Mouse (Mus musculus) Muller cell, postnatal 12 days (primary cell): ENCODE measurements at regions not wholly inside any gene's neighbourhood (a gene's known extent, or its start where the extent isn't known, plus 50 kb on each side); places are given as distances from the start of the nearest gene placed in this dataset.

Experiments used
- DNase-seq: peaks from one replicate; pipeline ENCODE4 v3.0.0-alpha.2; 2015; ENCODE audit errors: inconsistent ontology term

DNA sequence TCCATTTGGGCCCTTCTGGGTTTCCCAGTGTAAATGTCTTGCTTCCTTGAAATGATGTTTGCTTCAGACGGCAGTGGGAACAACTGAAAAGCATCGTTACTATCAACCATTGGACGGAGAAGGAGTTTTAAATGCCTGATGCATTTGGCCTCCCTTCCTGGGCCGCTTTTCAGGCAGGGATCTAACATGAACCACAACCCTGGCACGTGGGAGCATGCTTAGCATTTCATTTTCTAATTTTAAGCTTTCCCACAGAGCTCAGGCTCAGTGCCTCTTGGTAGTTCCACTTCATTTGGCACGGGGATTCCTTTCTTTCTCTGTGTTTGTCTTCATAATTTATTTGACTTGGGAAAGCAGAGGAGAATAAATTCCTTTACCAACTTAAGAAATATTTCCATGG lies 406.6 kb upstream of the Nbea start:
- DNase-seq, result peak; percentile 63

DNA sequence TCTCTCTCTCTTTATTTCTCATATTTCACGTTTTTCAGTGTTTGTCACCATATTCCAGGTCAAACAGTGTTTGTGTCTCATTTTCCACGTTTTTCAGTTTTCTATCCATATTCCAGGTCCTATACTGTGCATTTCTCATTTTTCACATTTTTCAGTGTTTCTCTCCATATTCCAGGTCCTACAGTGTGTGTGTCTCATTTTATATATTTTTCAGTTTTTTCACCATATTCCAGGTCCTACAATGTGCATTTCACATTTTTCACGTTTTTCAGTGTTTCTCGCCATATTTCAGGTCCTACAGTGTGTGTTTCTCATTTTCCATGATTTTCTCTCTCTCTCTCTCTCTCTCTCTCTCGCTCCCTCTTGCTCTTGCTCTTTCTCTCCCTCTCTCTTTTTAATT lies 391.9 kb upstream of the Nbea start:
- peak; percentile 72 for DNase-seq

DNA sequence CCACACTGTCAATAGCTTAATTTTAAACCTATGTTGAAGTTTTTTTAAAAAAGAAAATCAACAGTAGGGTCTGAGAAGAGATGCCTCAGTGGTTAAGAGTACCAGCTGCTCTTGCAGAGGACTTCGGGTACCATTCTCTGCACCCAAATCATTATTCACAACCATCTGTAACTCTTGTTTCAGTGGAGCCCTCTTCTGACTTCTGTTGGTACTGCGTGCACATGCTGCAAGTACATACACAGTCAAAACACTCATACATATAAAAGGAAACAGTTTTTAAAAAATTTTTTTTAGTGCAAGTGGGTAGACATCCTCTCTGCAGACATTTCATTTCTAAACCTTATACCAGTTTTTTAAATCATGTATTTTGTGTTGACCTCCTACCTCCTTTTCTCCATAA lies 352.7 kb upstream of the Nbea start:
- DNase-seq, result no peak

DNA sequence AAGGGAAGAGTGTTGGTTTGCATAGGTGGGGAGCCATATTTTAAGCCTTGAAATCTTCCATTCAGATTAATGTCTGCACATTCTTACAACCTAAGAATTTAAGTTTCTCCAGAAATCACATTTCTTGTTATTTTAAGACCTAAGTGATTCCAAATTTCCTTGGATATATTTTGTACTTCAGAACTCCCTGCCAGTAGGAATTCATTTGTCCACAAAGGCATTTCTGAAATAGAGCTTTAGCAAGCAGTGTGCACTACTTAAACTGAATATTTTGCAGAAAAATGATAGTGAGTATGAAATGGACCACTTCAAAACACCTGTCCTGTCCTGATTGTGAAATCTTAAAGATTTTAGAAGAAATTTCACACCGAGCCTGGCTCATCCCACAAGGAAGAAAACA lies 320.9 kb upstream of the Nbea start:
- DNase-seq, result no peak

DNA sequence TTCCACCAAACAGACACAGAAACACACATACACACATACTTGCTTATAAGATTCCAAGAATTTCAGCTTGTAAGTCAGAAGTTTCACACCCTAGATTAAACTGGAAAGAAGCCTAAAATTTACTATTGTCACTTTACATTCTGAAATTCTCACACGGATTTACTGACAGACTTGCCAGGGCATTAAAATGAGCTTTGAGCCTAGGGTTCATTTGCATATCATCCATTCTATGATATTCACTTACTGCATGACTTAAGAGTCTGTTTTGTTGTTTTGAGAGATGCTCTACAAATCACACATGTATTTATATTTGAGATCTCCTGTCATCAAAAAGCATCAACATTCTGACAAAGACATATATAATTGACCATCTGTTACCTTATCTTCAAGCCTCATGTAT lies 315.8 kb upstream of the Nbea start:
- DNase-seq, result no peak

DNA sequence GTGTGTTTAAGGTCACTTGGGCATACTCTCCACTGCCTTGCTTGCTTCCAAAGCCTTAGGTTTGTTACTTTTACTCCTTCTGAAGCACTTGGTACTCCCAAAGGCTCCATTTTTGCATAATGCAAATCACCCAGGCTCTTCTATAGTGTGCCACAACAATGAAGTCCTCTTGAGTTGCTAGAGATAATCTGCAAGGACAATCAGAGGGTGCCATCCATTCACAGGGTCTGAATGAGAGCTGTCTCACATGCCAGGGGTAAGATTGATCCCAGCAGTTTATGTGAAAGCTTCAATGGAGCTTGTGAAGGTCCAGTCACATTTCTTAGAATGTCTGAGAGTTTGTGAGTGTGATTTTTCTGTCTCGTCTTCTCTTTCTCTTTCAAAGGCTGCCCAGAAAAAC lies 310.4 kb upstream of the Nbea start:
- DNase-seq, result no peak

DNA sequence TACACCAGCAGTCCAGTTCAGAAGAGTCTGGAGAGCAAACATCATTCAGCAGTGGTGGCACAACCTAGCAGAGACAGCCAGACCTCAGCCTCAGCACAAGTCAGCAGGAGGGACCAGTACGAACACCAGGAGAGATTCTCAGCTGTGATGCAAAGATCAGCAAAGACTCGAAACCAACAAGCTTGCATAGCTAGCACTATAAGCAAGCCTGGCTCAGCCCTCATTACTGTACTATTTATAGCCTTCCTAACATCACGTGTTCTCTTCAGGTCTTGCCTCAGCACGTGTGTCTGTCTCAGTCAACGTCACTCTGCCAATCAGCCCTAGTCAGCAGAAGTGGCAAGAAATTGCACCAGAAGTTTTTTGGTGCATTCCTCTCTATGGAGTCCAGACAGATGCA lies 305.7 kb upstream of the Nbea start:
- DNase-seq, result no peak

DNA sequence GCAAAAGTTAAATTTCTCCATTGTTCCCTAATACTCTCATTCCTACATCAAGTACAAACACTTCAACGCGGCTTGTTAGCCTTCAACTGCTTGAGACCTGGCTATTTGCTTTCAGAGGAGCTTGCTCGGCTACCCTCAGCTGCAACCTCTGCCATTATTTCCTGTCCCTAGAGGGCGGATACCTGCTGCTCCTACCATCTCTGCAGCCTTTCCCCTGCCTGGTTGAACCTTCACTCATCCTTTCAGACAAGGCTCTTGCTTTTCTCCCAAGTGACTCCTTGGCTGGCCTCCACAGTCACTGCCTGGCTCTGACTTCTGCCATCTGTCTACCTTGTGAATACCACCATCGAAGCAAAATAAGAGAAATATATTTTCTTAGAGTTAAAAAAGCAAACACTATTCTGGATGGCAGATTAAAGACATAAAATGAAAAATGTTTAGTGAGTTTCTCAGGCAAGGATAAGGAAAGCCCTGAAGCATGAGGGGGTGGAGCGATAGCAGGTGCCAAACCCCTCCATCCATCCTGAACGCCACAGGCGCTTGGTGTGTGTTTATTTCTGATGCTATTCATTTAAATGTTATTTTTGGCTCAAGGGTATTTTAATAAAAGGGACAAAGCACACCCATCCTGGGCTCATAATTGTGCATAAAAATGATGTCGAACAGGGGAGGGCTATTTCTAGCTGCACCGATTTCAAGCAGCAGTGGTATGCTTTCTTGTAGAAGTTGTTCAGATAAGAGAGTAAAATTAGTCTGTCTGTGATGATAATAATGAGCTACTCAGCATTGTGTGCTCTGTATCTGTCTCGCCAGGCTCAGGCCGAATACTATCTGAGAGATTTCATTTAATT lies 302.3 kb upstream of the Nbea start:
- no peak for DNase-seq

DNA sequence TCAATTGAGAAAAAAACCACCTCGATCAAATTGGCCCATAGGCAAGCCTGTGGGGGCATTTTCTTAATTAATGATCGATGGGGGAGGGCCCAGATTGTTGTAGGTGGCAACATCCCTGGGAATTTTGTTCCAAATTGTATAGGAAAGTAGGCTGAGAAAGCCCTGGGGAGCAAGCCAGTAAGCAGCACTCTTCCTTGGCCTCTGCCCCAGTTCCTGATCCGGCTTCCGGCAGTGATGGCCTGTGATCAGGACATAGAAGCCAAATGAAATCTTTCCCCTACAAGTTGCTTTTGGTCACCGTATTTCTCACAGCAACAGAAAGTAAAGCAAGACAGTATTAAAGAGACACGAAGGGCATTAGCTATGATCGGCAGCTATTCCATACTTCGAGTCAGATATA lies 300.6 kb upstream of the Nbea start:
- DNase-seq, result no peak

DNA sequence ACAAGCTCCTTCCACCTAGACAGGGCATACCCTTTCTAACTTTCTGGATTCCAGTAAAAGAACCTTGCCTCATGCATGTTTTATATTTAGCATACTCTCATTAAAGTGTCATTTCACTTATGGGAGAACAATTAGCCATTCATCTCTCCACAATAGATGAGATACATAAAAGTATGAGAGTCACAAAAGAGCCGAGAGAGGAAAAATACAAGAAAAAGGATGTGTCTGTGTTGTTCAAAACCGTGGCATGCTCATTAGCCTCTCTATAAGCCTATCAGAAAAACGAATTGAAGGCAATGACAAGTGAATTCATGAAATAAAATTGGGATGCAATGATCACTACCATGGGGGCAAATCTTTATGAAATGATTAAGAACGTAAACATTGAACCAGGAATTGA lies 299.9 kb upstream of the Nbea start:
- peak; percentile 16 for DNase-seq

DNA sequence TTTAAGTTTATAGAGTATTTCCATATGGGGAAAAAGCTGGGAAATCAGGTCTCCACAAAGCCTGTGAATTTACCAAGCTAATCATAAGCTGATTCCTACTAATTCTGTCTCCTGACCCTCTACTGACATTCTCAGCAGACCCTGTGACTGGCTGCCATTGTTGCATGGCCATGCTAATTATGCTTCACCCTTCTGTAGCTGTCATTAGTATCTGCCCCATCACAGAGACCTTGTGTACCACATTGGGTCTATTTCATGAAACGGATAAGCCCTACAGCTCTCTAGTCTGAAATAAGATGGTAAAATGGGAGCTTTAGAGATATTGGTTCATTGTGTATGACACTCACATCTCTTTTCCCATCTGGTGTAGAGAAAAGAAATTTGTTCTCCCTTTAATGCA lies 296.0 kb upstream of the Nbea start:
- DNase-seq, result no peak

DNA sequence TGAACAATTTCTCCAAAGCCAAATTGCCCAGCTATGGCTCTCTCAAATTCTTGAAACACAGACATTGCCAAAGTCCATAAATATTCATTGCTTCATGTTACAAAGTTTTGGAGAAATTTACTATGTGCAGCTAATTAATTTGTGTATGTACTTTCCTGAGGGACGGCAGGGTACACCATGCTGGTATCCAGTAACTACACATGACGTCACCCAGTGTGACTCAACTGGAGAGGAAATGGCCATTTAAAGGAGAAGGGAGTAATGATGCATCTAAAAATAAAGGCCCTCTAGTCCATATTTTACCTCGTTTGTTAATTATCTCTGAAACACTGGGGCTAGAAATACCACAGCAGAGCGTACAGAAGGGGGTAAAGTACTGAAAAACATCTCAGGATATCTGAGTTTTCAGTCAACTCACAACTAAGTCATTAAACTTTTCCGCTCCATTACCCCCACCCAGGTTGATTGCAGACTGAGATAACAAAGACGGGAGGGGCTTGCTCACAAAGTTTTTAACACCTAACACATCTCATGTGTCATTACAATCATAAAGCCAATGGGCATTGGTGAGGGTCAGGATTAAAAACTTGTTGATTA lies 295.1 kb upstream of the Nbea start:
- no peak for DNase-seq

DNA sequence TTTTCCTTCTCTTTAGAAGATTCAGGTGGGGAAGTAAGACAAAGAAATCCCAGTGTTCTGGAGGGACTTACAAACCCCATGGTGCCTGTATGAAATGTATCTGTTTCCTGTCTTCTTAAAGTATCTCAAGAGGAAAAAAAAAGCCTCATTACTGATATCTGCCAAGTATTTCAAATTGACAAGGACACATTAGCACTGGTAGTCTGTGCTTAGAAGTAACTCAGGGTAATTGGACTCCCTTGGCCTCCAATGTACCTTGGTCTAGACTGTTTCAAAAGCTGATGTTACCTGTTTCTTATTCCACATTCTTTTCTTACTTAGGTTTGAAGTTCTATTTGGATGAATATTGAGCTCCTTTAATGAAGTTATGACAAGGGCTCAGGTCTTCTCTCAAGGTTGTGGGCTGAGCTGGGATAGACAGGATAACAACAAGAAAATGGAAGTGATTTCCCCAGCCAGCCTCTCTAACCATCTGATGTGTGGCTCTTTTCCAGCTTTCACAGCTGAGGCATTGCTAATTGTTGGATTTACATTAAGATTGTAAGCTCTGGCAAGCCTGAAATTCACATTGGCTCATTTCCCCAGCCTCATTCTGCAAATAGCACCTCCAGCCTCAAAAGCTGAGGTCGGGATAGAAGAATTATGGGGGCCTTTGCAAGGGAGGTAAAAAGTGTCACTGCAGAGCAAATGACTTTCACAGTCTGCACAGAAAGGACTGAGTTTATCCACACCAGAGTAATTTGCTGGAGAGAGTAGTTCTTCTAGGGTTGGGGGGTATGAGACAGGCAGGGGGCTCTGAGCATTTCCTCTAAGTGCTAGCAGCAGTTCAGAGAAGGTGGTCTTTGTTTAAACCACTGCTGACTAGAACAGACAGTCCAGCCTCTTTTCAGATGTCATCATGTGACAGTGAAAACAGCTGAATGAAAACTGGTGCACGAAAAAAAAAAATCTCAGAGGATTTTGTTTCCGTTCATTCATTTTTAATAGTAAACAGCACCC lies 292.3 kb upstream of the Nbea start:
- no peak for DNase-seq

DNA sequence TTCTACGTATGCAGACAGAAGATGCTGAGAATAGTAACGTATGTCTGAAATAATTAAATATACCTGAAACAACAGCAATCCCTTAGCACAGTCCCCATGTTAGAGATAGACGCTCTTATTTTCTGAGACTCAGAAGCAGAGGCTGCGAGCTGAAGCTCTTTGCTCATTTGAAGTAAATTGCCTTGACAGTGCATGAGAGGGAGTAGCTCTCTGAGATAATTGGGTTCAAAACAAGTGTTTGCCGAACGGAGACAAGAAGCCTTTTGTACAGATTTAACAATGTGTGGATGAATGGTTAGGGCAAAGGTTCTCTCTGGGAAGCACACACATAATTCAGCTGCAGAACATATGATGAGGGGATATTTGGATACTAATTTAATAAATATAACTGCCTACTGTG lies 289.1 kb upstream of the Nbea start:
- DNase-seq, result peak; percentile 88

DNA sequence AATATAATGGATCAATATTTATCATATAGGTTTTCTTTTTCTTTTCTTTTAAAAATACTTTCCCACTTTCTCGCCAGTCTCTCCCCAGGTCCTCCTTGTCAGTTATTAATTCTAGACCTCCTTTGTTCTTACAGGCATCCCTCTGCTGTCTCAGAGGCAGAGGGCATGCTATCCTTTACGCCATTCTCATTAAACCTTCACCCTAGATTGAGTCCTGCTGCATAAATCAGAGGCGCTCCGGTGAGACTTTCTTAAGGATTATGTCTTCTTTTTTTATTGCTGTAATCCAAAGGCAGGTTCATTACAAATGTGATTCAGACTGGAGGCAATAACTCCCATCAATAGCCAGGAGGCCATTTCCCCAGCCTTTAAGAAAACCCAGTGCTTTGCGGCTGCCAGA lies 288.3 kb upstream of the Nbea start:
- no peak for DNase-seq

DNA sequence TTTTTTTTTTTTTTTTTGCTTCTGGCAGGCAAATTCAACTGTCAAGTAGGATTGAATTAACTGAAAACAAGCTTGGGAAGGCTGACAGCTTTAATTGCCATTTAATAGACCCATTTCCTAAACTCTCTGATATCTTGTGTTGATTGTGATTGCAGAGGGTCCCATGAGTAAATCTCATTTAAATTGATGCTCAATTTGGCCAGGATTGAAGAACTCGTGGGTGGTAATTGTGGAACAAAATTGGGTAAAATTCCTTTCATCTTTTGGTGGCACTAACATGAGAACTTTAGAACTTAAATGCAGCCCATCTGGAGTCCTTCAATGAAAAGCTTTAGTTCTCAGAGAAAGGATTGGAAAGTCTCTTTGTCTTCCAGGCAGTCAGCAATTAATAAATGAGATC lies 287.7 kb upstream of the Nbea start:
- peak; percentile 91 for DNase-seq

DNA sequence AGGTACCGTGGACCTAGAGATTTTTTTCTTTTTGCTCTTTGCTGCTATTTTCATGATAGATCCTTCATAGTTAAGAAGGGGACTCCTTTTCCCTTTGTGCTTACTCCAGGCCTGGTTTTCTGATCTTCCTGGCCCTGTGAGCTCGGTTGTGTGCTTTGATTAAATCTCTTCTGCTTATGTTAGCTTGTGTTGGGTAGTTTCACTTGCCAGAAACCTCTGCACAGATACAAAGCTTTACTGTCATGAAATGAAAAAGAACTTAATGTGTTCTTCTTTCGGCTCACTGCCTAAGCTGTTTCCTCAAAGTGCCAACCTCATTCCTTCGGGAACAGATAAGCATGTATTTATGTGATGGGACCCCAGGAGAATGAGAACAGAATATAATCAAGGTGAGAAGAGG lies 274.1 kb upstream of the Nbea start:
- DNase-seq, result peak; percentile 53

DNA sequence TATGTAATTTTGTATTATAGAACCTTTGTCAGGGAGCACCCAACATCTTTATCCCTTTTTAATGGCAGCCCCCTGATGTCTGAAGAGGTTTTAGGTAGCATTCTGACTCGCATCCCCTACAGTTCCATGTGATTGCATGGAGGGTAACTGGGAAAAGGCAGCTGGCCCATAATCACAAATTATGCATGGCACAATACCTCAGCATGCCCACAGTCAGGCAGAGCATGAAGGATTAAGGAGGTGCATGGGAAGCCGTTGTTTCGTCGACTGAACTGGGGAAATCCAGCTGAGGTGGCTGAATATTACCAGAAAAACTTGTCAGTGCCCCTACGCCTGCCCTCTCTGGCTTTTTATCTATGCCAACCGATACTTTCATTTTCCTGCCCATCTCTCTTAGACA lies 272.8 kb upstream of the Nbea start:
- DNase-seq, result no peak

DNA sequence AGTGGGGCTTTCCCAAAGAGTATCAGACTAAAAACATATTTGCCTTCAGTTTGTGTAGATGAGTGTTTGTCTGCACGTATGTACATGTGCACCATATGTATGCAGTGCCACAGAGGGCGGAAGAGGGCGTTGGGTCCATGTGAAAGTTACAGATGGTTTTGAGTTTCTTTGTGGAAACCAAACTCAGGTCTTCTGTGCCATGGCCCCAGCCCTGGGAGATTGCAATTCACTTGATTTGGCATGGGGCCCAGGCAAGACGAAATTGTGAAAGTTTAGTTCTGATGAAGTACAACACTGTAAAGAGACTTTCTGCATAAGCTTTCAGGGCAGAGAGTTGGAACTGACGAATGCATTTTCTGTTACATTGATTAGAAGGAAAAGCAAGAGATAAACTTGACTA lies 255.4 kb upstream of the Nbea start:
- DNase-seq, result no peak

DNA sequence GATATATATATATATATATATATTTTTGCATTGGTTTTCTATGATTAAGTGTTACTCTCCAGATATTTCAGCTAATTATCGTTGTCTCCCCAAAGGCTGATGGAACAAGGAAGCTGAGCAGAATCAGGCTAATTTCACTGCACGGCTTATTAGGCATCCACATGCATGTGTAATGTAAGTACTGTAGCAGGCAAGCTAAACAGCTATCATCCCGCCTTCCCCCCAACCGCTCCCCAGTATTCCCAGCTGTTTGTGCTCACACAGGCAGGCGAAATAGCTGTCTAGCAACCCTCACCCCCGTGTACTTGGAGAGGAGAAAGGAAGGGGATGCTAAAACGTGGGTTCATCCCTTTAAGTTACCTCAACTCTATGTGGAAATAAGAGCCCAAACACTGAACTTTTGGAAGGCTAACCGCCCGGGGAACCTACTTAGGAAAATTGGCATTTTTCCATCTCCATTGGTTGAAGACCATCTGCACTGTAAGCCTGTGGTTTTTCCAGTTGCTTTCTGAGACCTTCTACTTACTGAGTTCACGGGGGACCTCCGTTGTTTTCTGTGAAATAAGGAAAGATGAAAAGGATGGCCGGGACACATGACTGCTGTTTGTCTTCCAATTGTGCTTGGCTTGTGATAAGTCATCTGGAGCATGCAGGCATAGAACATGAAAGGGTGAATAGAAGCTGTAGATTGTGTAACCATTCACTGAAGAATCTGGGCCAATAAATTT lies 254.7 kb upstream of the Nbea start:
- DNase-seq, result no peak

DNA sequence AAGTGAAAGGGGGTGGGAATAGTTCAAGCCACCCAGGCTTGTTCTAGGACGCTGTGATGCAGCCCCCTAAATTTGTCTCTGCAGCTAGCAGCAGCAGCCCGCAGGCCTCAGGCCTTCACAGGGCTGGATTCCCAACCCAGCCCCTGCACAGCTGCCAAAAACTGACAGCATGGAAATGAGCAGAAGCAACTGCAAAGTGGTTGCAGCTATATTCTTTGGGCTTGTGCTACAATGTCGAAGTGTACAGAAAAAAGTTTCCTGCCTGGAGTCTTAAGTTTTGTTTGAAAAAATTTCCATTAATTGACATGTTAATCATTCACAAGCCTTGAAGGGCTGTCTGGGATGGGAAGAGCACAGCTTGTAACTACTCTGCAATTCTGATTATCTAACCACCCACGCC lies 253.6 kb upstream of the Nbea start:
- DNase-seq, result no peak

DNA sequence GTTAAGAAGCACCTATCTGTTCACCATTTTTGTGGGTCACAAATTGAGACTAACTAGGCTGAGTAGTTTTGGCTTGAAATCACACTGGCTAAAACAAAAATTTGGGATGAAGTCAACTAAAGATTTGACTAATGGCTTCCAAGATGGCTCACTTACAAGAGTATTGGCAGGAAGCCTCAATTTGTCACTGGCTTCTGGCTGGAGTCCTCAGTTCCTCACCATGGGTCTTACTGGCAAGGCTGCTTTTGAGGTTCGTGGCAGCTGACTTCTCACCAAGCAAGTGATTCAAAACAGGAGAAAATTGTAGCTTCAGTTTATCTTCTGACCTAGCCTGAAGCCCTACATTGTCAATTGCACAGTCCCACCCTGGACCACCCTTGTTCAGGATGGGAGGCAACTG lies 250.0 kb upstream of the Nbea start:
- peak; percentile 81 for DNase-seq
